Mouse (Mus musculus): Measurements from ENCODE around the gene Zdhhc16. TPM values are rescaled to one million over a fixed set of nuclear protein-coding genes. Genes with fewer than 3 reads are reported as not detected.
"Not testable (repeated sequence)": the region's sequence is repeated elsewhere in the genome, so short reads cannot be mapped to it uniquely, and the experiment has no call there.

The Zdhhc16 gene
- polyA plus RNA-seq, 1 experiment from 2014 or later, result 24.9 TPM

DNA sequence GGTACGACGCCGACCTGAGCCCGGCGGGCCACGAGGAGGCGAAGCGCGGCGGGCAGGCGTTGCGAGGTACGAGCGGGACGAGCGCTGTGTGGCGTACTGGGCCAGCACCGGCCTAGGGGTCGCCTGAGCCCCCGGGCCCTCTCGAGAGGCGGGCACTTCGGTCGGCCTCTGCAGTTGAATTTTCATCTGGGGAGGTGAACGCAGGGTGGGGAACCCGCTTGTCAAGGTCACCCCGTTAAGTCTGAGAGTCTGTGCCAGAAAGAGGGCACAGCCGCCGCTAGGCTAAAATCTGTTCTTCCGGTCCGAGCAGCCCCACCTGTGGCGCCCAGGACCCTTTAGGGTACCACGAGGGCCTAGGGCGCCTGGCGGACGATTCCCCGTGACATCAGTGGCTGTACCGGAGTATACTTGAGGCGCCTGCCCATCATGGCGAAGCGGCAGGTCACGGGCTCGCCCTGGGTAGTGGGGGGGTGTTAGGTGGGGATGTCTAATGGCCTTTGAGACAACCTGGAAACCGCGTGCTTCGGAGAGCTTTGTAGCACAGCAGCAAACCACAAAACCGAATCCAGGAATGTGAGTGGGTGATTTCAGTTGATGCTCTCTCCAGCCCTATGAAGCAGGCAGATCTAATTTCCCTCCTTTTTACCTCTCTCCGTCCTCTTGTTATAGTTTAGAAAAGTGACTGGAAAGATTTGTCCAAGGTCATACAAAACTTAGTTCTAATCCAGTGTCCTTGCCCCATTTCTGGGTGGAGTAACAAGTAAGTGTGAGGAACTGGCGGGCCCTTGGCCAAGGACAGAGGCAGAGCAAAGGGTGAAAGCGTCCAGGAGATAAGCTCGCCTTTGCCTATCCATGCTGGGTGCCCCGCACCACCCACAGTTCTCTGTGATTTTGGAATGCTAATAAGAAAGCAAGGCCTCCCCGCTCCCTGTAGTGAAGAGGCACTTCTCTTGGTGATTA, 20.9 kb upstream of the Zdhhc16 start:
- H3K4me1 ChIP-seq (ENCODE audit: insufficient read depth), result peaks cover 52% of the 10 kb centered on the region
- no peaks in the 10 kb centered on the region for H3K9me3 ChIP-seq (ENCODE audit: low read length)
- WGBS (ENCODE audit: insufficient replicate concordance), result 1% methylated on average over 53 of the region's 53 CpGs
- no peak for TF ChIP-seq CTCF (IDR thresholded peaks at IDR 0.05; ENCODE audit: low read depth)
- TF ChIP-seq EP300 (IDR thresholded peaks at IDR 0.05; ENCODE audit: low read depth), result no peak
- peak overlapping the region; percentile 92 for H3K27ac ChIP-seq (ENCODE audit: low read depth)
- peak overlapping the region; percentile 94 for H3K4me3 ChIP-seq (ENCODE audit: low read depth, low read length)
- DNase-seq (peak; percentile 66), ATAC-seq (peak; percentile 18)
- H3K9ac ChIP-seq (replicated peaks), result peak overlapping the region; percentile 87
- H3K4me2 ChIP-seq (ENCODE audit: low read depth, low read length), result peak overlapping the region; percentile 96
- H3K27me3 ChIP-seq (ENCODE audit: insufficient read depth, low read length), result no peaks in the 10 kb centered on the region
- H3K36me3 ChIP-seq (replicated peaks; ENCODE audit: insufficient read depth, low read length), result peaks cover 29% of the 10 kb centered on the region

GRCm38 (mm10) chr19:41913774-41914591, 19.3 kb upstream of the Zdhhc16 start:
- peak overlapping the region; percentile 42 for H3K27ac ChIP-seq (ENCODE audit: low read depth)
- 33% methylated on average over 6 of the region's 6 CpGs for WGBS (ENCODE audit: insufficient replicate concordance)
- peak overlapping the region; percentile 87 for H3K9ac ChIP-seq (replicated peaks)
- H3K36me3 ChIP-seq (replicated peaks; ENCODE audit: insufficient read depth, low read length), result peaks cover 35% of the 10 kb centered on the region
- peak overlapping the region; percentile 96 for H3K4me2 ChIP-seq (ENCODE audit: low read depth, low read length)
- H3K9me3 ChIP-seq (ENCODE audit: low read length), result no peaks in the 10 kb centered on the region
- TF ChIP-seq CTCF (IDR thresholded peaks at IDR 0.05; ENCODE audit: low read depth), result no peak
- ATAC-seq (no peak), DNase-seq (no peak)
- peaks cover 41% of the 10 kb centered on the region for H3K4me1 ChIP-seq (ENCODE audit: insufficient read depth)
- peak overlapping the region; percentile 94 for H3K4me3 ChIP-seq (ENCODE audit: low read depth, low read length)
- no peaks in the 10 kb centered on the region for H3K27me3 ChIP-seq (ENCODE audit: insufficient read depth, low read length)

- 0 out of 2 replicates have a peak, but pooled peaks have one; percentile 20 for TF ChIP-seq CTCF (IDR thresholded peaks at IDR 0.05; ENCODE audit: low read depth)
- peaks cover 36% of the 10 kb centered on the region for H3K4me1 ChIP-seq (ENCODE audit: insufficient read depth)
- peaks cover 40% of the 10 kb centered on the region for H3K36me3 ChIP-seq (replicated peaks; ENCODE audit: insufficient read depth, low read length)
- H3K9ac ChIP-seq (replicated peaks), result 0 out of 2 replicates have a peak overlapping the region, but pooled peaks have one; percentile 11
- DNase-seq; ATAC-seq; H3K27me3 ChIP-seq (ENCODE audit: insufficient read depth, low read length); H3K9me3 ChIP-seq (ENCODE audit: low read length): not testable (repeated sequence)
- H3K27ac ChIP-seq (ENCODE audit: low read depth), result peak overlapping the region; percentile 40; the same call in 1 of the 2 replicates
- H3K4me3 ChIP-seq (ENCODE audit: low read depth, low read length), result peak overlapping the region; percentile 94
- H3K4me2 ChIP-seq (ENCODE audit: low read depth, low read length), result peak overlapping the region; percentile 96
Measured at GRCm38 (mm10) chr19:41914592-41914882, 18.7 kb upstream of the Zdhhc16 start.

- H3K4me1 ChIP-seq (ENCODE audit: insufficient read depth), result peaks cover 33% of the 10 kb centered on the region
- 82% methylated on average over 3 of the region's 3 CpGs for WGBS (ENCODE audit: insufficient replicate concordance)
- DNase-seq, result no peak
- peaks cover 40% of the 10 kb centered on the region for H3K36me3 ChIP-seq (replicated peaks; ENCODE audit: insufficient read depth, low read length)
- ATAC-seq, result no peak
- no peaks in the 10 kb centered on the region for H3K27me3 ChIP-seq (ENCODE audit: insufficient read depth, low read length)
- peak overlapping the region; percentile 96; the same call in 1 of the 2 replicates for H3K4me2 ChIP-seq (ENCODE audit: low read depth, low read length)
- H3K27ac ChIP-seq (ENCODE audit: low read depth), result no peak overlapping the region
- no peaks in the 10 kb centered on the region for H3K9me3 ChIP-seq (ENCODE audit: low read length)
- no peak for TF ChIP-seq EP300 (IDR thresholded peaks at IDR 0.05; ENCODE audit: low read depth)
- TF ChIP-seq CTCF (IDR thresholded peaks at IDR 0.05; ENCODE audit: low read depth), result no peak
- no peak overlapping the region for H3K9ac ChIP-seq (replicated peaks)
- H3K4me3 ChIP-seq (ENCODE audit: low read depth, low read length), result no peak overlapping the region
Measured at GRCm38 (mm10) chr19:41915294-41915693, 18.0 kb upstream of the Zdhhc16 start.

DNA sequence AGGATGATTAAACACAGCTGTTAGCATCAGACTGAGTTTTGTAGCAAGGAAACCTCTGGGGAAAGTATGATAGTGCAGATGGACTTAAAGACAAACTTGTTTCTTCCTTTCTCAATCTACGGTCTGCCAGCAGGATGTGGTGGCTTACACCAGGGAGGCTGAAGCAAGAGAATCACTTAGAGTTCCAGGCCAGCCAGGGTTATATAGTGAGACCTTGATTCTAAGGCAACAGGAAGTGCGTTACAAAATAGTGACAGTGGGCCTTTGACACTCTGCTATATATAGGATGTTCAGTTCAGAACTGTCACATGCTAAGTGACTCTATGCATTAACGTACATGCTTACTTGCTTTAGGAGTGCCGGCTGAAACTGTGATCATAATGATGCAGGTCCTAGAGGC, 16.4 kb upstream of the Zdhhc16 start:
- peaks cover 50% of the 10 kb centered on the region for H3K36me3 ChIP-seq (replicated peaks; ENCODE audit: insufficient read depth, low read length)
- 66% methylated on average over 4 of the region's 4 CpGs for WGBS (ENCODE audit: insufficient replicate concordance)
- 0 out of 2 replicates have a peak overlapping the region, but pooled peaks have one; percentile 29 for H3K27ac ChIP-seq (ENCODE audit: low read depth)
- no peaks in the 10 kb centered on the region for H3K9me3 ChIP-seq (ENCODE audit: low read length)
- no peak overlapping the region for H3K4me3 ChIP-seq (ENCODE audit: low read depth, low read length)
- H3K4me1 ChIP-seq (ENCODE audit: insufficient read depth), result peaks cover 28% of the 10 kb centered on the region
- no peak overlapping the region for H3K9ac ChIP-seq (replicated peaks)
- peak; percentile 31 for DNase-seq
- no peaks in the 10 kb centered on the region for H3K27me3 ChIP-seq (ENCODE audit: insufficient read depth, low read length)
- no peak for TF ChIP-seq EP300 (IDR thresholded peaks at IDR 0.05; ENCODE audit: low read depth)
- TF ChIP-seq CTCF (IDR thresholded peaks at IDR 0.05; ENCODE audit: low read depth), result no peak
- no peak overlapping the region for H3K4me2 ChIP-seq (ENCODE audit: low read depth, low read length)
- no peak; the same call in 1 of the 2 replicates for ATAC-seq

DNA sequence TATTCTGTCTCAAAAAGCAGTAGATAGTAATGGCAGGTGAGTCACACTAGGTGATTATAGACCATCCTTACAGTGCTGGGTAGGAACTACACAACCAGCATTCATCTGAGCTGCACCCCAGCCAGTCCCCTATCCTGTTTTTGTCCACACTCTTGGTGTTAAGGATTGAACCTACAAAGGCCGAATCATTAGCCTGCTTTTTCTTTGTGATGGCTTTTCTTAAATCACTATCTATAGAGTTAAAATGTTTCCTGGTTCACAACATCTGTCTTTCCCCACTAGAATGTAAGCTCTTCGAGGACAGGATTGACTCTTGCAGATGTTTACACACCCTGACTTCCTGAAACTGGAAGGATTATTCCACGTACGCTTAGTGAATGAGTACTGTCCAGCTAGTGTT, 13.8 kb upstream of the Zdhhc16 start:
- ATAC-seq (no peak), DNase-seq (no peak)
- Histone ChIP-seq H3K4me3 (ENCODE audit: low read depth, low read length) (no peak overlapping the region), H3K9ac (replicated peaks) (no peak overlapping the region), H3K36me3 (replicated peaks; ENCODE audit: insufficient read depth, low read length) (peaks cover 56% of the 10 kb centered on the region), H3K4me1 (ENCODE audit: insufficient read depth) (peaks cover 7% of the 10 kb centered on the region), H3K4me2 (ENCODE audit: low read depth, low read length) (no peak overlapping the region), H3K27ac (ENCODE audit: low read depth) (no peak overlapping the region), H3K27me3 (ENCODE audit: insufficient read depth, low read length) (no peaks in the 10 kb centered on the region), H3K9me3 (ENCODE audit: low read length) (no peaks in the 10 kb centered on the region)
- WGBS (ENCODE audit: insufficient replicate concordance), result 67% methylated on average over 4 of the region's 4 CpGs
- TF ChIP-seq CTCF (IDR thresholded peaks at IDR 0.05; ENCODE audit: low read depth) (no peak), EP300 (IDR thresholded peaks at IDR 0.05; ENCODE audit: low read depth) (no peak)

Data from liver, postnatal 0 days (tissue).